Mouse (Mus musculus) heart, postnatal 0 days (tissue): Measurements from ENCODE around the gene Tatdn3. TPM values are rescaled to one million over a fixed set of nuclear protein-coding genes. Genes with fewer than 3 reads are reported as not detected.

Experiments
- ATAC-seq: fragments of 200-750 bp; cut with Nextera tagmentation; 2 replicates; pipeline ENCODE4 v1.8.0; 2017; ENCODE audit warnings: low read depth, moderate number of reproducible peaks, moderate library complexity; ENCODE audit not compliant: insufficient read depth
- DNase-seq: peaks from one replicate; pipeline ENCODE4 v3.0.0-alpha.2; 2016; ENCODE audit warnings: low spot score
- H3K27ac ChIP-seq: fragments of 300-500 bp; sonication (generic); 2 replicates; pipeline ENCODE4 v1.5.1; 2014; ENCODE audit warnings: low read depth, mild to moderate bottlenecking
- H3K27me3 ChIP-seq: fragments of 300-500 bp; sonication (generic); 2 replicates; pipeline ENCODE4 v1.6.1; 2014; ENCODE audit warnings: low read length, mixed read lengths; ENCODE audit not compliant: control insufficient read depth, insufficient read depth
- H3K36me3 ChIP-seq: fragments of 300-500 bp; sonication (generic); replicated peaks from 2 replicates; pipeline ENCODE4 v1.6.1; 2014; ENCODE audit warnings: low read length, mixed read lengths; ENCODE audit not compliant: control insufficient read depth, insufficient read depth
- H3K4me1 ChIP-seq: fragments of 300-500 bp; sonication (generic); 2 replicates; pipeline ENCODE4 v1.6.1; 2014; ENCODE audit warnings: antibody characterized with exemption; ENCODE audit not compliant: control insufficient read depth, insufficient read depth
- H3K4me2 ChIP-seq: fragments of 300-500 bp; sonication (generic); 2 replicates; pipeline ENCODE4 v1.6.1; 2014; ENCODE audit warnings: low read depth, mild to moderate bottlenecking, low read length, moderate library complexity
- H3K4me3 ChIP-seq: fragments of 300-500 bp; sonication (generic); 2 replicates; pipeline ENCODE4 v1.5.1; 2014; ENCODE audit warnings: low read depth, low read length
- H3K9ac ChIP-seq: fragments of 300-500 bp; sonication (generic); replicated peaks from 2 replicates; pipeline ENCODE4 v1.6.1; 2014; ENCODE audit warnings: low read depth, low read length, mixed read lengths
- H3K9me3 ChIP-seq: fragments of 300-500 bp; sonication (generic); replicated peaks from 2 replicates; pipeline ENCODE4 v1.6.1; 2016; ENCODE audit warnings: low read length; ENCODE audit not compliant: control insufficient read depth
- CTCF ChIP-seq: IDR thresholded peaks from 2 replicates; pipeline ENCODE4 v1.5.1; 2016; ENCODE audit warnings: antibody characterized with exemption, control low read depth, low read depth
- EP300 ChIP-seq: IDR thresholded peaks from 2 replicates; pipeline ENCODE4 v1.6.1; 2016; ENCODE audit warnings: antibody characterized with exemption, low read depth
- WGBS: fragments of 180-500 bp; shearing (Covaris S2); extraction: QIAGEN DNeasy Blood & Tissue Kit; methylation state at CpG from one replicate; pipeline ENCODE4 v1.1.7; 2014; 5-methylcytosine and 5-hydroxymethylcytosine counted together
- polyA plus RNA-seq: library from polyadenylated mRNA; unstranded; fragments of >200 nt; fragmentation: Nextera tagmentation; extraction: Ambion mirVana; gene quantifications from 2 replicates; pipeline ENCODE4 v1.2.1, GENCODE M21; 2015
- total RNA-seq: library from RNA; depleted of rRNA; stranded (reverse); fragments of >200 nt; gene quantifications from 2 replicates; pipeline ENCODE4 v1.2.3, GENCODE M21; 2014; ENCODE audit warnings: low replicate concordance

Gene Tatdn3
- total and polyA plus RNA-seq, 2 experiments from 2014 or later, result 8.3 to 21.2 TPM

GRCm38 (mm10) chr1:191102730-191103370 lies 40.1 kb upstream of the Tatdn3 start:
- Histone ChIP-seq H3K27ac (no peak overlapping the region), H3K4me1 (0 out of 2 replicates have a peak, but pooled peaks cover 3% of the 10 kb centered on the region), H3K4me3 (no peak overlapping the region), H3K4me2 (no peak overlapping the region), H3K36me3 (no peaks in the 10 kb centered on the region), H3K9me3 (no peaks in the 10 kb centered on the region), H3K9ac (no peak overlapping the region), H3K27me3 (peaks cover 17% of the 10 kb centered on the region)
- DNase-seq (no peak), ATAC-seq (no peak)
- TF ChIP-seq CTCF (no peak), EP300 (no peak)
- WGBS, result 79% methylated on average over 15 of the region's 15 CpGs

GRCm38 (mm10) chr1:191099772-191100291 lies 37.1 kb upstream of the Tatdn3 start:
- Histone ChIP-seq H3K4me2 (no peak overlapping the region), H3K9ac (no peak overlapping the region), H3K36me3 (no peaks in the 10 kb centered on the region), H3K27me3 (peaks cover 20% of the 10 kb centered on the region), H3K27ac (no peak overlapping the region), H3K9me3 (no peaks in the 10 kb centered on the region), H3K4me3 (no peak overlapping the region), H3K4me1 (0 out of 2 replicates have a peak, but pooled peaks cover 3% of the 10 kb centered on the region)
- TF ChIP-seq CTCF (no peak), EP300 (no peak)
- WGBS, result 75% methylated on average over 5 of the region's 5 CpGs
- DNase-seq (no peak), ATAC-seq (no peak)

- H3K4me3 ChIP-seq, result no peak overlapping the region
- no peak overlapping the region for H3K27ac ChIP-seq
- 50% methylated on average over 5 of the region's 5 CpGs for WGBS
- 0 out of 2 replicates have a peak, but pooled peaks cover 3% of the 10 kb centered on the region for H3K4me1 ChIP-seq
- peaks cover 20% of the 10 kb centered on the region for H3K27me3 ChIP-seq
- no peaks in the 10 kb centered on the region for H3K9me3 ChIP-seq
- no peak overlapping the region for H3K9ac ChIP-seq
- H3K36me3 ChIP-seq, result no peaks in the 10 kb centered on the region
- no peak for ATAC-seq
- no peak overlapping the region; the same call in 1 of the 2 replicates for H3K4me2 ChIP-seq
- TF ChIP-seq EP300 (no peak), CTCF (no peak)
- DNase-seq, result no peak
These were observed 36.4 kb upstream of the Tatdn3 start for GRCm38 (mm10) chr1:191099114-191099513.

GRCm38 (mm10) chr1:191097802-191098747 lies 35.3 kb upstream of the Tatdn3 start, which contains the start of gene Batf3:
TSS of gene Batf3 (plus strand) at chr1:191097847.
- DNase-seq, result peak; percentile 35
- Histone ChIP-seq H3K9ac (peak within 1 kb of the TSS; percentile 39), H3K36me3 (no peaks in the 10 kb centered on the region), H3K27ac (no peak within 1 kb of the TSS), H3K4me1 (0 out of 2 replicates have a peak, but pooled peaks cover 3% of the 10 kb centered on the region), H3K27me3 (peaks cover 20% of the 10 kb centered on the region), H3K4me3 (peak within 1 kb of the TSS; percentile 58), H3K9me3 (no peaks in the 10 kb centered on the region), H3K4me2 (peak within 1 kb of the TSS; percentile 96)
- peak; percentile 62 for ATAC-seq
- no peak for TF ChIP-seq EP300
- TF ChIP-seq CTCF, result peak; percentile 31
- WGBS, result under 1% methylated on average over 78 of the region's 95 CpGs

GRCm38 (mm10) chr1:191096871-191097681 lies 34.3 kb upstream of the Tatdn3 start:
- Histone ChIP-seq H3K27me3 (peaks cover 20% of the 10 kb centered on the region), H3K36me3 (no peaks in the 10 kb centered on the region), H3K9ac (no peak overlapping the region), H3K4me1 (0 out of 2 replicates have a peak, but pooled peaks cover 3% of the 10 kb centered on the region), H3K4me2 (peak overlapping the region; percentile 96), H3K27ac (no peak overlapping the region), H3K4me3 (peak overlapping the region; percentile 58; the same call in 1 of the 2 replicates), H3K9me3 (no peaks in the 10 kb centered on the region)
- ATAC-seq, result no peak
- 50% methylated on average over 14 of the region's 14 CpGs for WGBS
- no peak for TF ChIP-seq EP300
- no peak for TF ChIP-seq CTCF
- DNase-seq, result no peak
